Mouse (Mus musculus): ENCODE results near the gene Il11ra2.
"Not testable (repeated sequence)": the region's sequence is repeated elsewhere in the genome, so short reads cannot be mapped to it uniquely, and the experiment has no call there.

Gene Il11ra2

GRCm38 (mm10) chr4:42661793-42662192 lies at the start of gene Il11ra2:
Il11ra2 (minus strand) TSS chr4:42661893.
- DNase-seq (ENCODE audit: low read depth, low spot score): not testable (repeated sequence)

GRCm38 (mm10) chr4:42682183-42682524 lies 20.5 kb upstream of the Il11ra2 start:
- not testable (repeated sequence) for DNase-seq (ENCODE audit: low read depth, low spot score)

GRCm38 (mm10) chr4:42681473-42682182 lies 19.9 kb upstream of the Il11ra2 start:
- DNase-seq (ENCODE audit: low read depth, low spot score): not testable (repeated sequence)

- DNase-seq (ENCODE audit: low read depth, low spot score): not testable (repeated sequence)
Measured at GRCm38 (mm10) chr4:42680374-42681356, 19.0 kb upstream of the Il11ra2 start.

- DNase-seq (ENCODE audit: low read depth, low spot score): not testable (repeated sequence)
Measured at GRCm38 (mm10) chr4:42679365-42679764, 17.7 kb upstream of the Il11ra2 start.

GRCm38 (mm10) chr4:42675415-42675814 lies 13.7 kb upstream of the Il11ra2 start:
- not testable (repeated sequence) for DNase-seq (ENCODE audit: low read depth, low spot score)

- not testable (repeated sequence) for DNase-seq (ENCODE audit: low read depth, low spot score)
Measured at GRCm38 (mm10) chr4:42654951-42655350, 6.7 kb downstream of the Il11ra2 start, which contains the start of gene Ccl27b. Ccl27b (plus strand) TSS chr4:42655251.

GRCm38 (mm10) chr4:42629419-42629818 lies 32.3 kb downstream of the Il11ra2 start, which contains the start of gene Gm2564:
Gm2564 (plus strand) TSS chr4:42629719.
- DNase-seq (ENCODE audit: low read depth, low spot score): not testable (repeated sequence)

GRCm38 (mm10) chr4:42611895-42612294 lies 49.8 kb downstream of the Il11ra2 start, which contains the start of gene Gm10591:
Gm10591 (plus strand) TSS chr4:42612195.
- DNase-seq (ENCODE audit: low read depth, low spot score): not testable (repeated sequence)

Data from mesoderm, embryonic 11.5 days (tissue).